Mouse (Mus musculus): ENCODE data around the gene 1700069L16Rik.

GRCm38 (mm10) chr5:113712861-113713260, 11.7 kb downstream of the 1700069L16Rik start:
- TF ChIP-seq CTCF (IDR thresholded peaks at IDR 0.05; ENCODE audit: low read depth) (no peak), EP300 (IDR thresholded peaks at IDR 0.05; ENCODE audit: low read depth) (no peak)

Data from liver, postnatal 0 days (tissue).